Mouse (Mus musculus) right cerebral cortex, postnatal 10 days (tissue): Measurements from ENCODE around the gene Otos.

ENCODE experiments used
- DNase-seq, 2 experiments: peaks; one replicate each; pipeline ENCODE4 v3.0.0; 2021; ENCODE audit warnings: low spot score in 2 of 2

Otos gene

GRCm38 (mm10) chr1:92611008-92611407 lies 37.6 kb downstream of the Otos start:
- peak; percentile 50 to 67 for DNase-seq

GRCm38 (mm10) chr1:92607711-92608110 lies 40.9 kb downstream of the Otos start:
- no peak for DNase-seq

- no peak for DNase-seq
Measured at GRCm38 (mm10) chr1:92605482-92605881, 43.2 kb downstream of the Otos start, which contains the start of gene Olfr1410. Olfr1410 (plus strand) TSS chr1:92605782.

- no peak for DNase-seq
Measured at GRCm38 (mm10) chr1:92596019-92596418, 52.6 kb downstream of the Otos start.
